Mouse (Mus musculus) gastrocnemius, postnatal 25 days (tissue): ENCODE measurements around the gene Ugt2b1. TPM values are rescaled to one million over a fixed set of nuclear protein-coding genes. Genes with fewer than 3 reads are reported as not detected.
"Not testable (repeated sequence)": the region's sequence is repeated elsewhere in the genome, so short reads cannot be mapped to it uniquely, and the experiment has no call there.

Source experiments
- DNase-seq: peaks from one replicate; pipeline ENCODE4 v3.0.0; 2022
- long read RNA-seq, 2 experiments: library from polyadenylated mRNA; stranded (forward); transcript quantifications; one replicate each; pipeline ENCODE4 v2.0.0; 2021
- total RNA-seq, 2 experiments: library from RNA; stranded (reverse); gene quantifications; 1 replicate in 1 of 2; 2 replicates in 1 of 2; pipeline ENCODE4 v1.2.3; 2021

Ugt2b1 gene
- not detected for total RNA-seq
- long read RNA-seq, experiment 1 = 0 reads
- long read RNA-seq, experiment 2 = 0 reads

GRCm38 (mm10) chr5:86926426-86926825 is at the start of gene Ugt2b1:
Gene Ugt2b1, minus strand, starts transcription at chr5:86926530.
- DNase-seq = no peak

GRCm38 (mm10) chr5:86967271-86967670 is 40.9 kb upstream of the Ugt2b1 start:
- DNase-seq = not testable (repeated sequence)

GRCm38 (mm10) chr5:86962849-86963248 is 36.5 kb upstream of the Ugt2b1 start:
- DNase-seq = not testable (repeated sequence)

- no peak for DNase-seq
Observed at GRCm38 (mm10) chr5:86961587-86962358, 35.4 kb upstream of the Ugt2b1 start.

- DNase-seq = no peak
Observed at GRCm38 (mm10) chr5:86960504-86960903, 34.2 kb upstream of the Ugt2b1 start.

- no peak for DNase-seq
Observed at GRCm38 (mm10) chr5:86942111-86942510, 15.8 kb upstream of the Ugt2b1 start.

- DNase-seq = no peak
Observed at GRCm38 (mm10) chr5:86920661-86921233, 5.6 kb downstream of the Ugt2b1 start.

- DNase-seq = no peak
Observed at GRCm38 (mm10) chr5:86911357-86912099, 14.8 kb downstream of the Ugt2b1 start.

GRCm38 (mm10) chr5:86910770-86911169 is 15.6 kb downstream of the Ugt2b1 start:
- no peak for DNase-seq

- no peak for DNase-seq
Observed at GRCm38 (mm10) chr5:86906758-86907157, 19.6 kb downstream of the Ugt2b1 start, which contains the start of gene Ugt2b34. Gene Ugt2b34, minus strand, starts transcription at chr5:86906937.

- no peak for DNase-seq
Observed at GRCm38 (mm10) chr5:86889933-86890332, 36.4 kb downstream of the Ugt2b1 start.

GRCm38 (mm10) chr5:86888420-86888819 is 37.9 kb downstream of the Ugt2b1 start:
- no peak for DNase-seq

GRCm38 (mm10) chr5:86887081-86887480 is 39.2 kb downstream of the Ugt2b1 start:
- no peak for DNase-seq

GRCm38 (mm10) chr5:86886620-86887019 is 39.7 kb downstream of the Ugt2b1 start:
- no peak for DNase-seq

- DNase-seq = no peak
Observed at GRCm38 (mm10) chr5:86871877-86872276, 54.5 kb downstream of the Ugt2b1 start.

Other genes starting within 250 kb of the Ugt2b1 start
- not detected for gene Tmprss11e, start 180.7 kb downstream of the Ugt2b1 start, total RNA-seq
- 10 to 100 TPM; 21.7 to 22.0 TPM for gene Ythdc1, start 122.3 kb downstream of the Ugt2b1 start, total RNA-seq
- not detected for gene Ugt2b34, start 19.6 kb downstream of the Ugt2b1 start, total RNA-seq
- not detected for gene Ugt2b35, start 74.3 kb upstream of the Ugt2b1 start, total RNA-seq
- not detected for gene Ugt2b36, start 166.0 kb upstream of the Ugt2b1 start, total RNA-seq
- gene Ugt2b5, start 213.8 kb upstream of the Ugt2b1 start, total RNA-seq = not detected